Mouse (Mus musculus) right cerebral cortex, postnatal 36 days (tissue): ENCODE results near the gene Tmem117.

Experiments
- DNase-seq, 2 experiments: peaks; one replicate each; pipeline ENCODE4 v3.0.0; 2022; ENCODE audit warnings: low spot score in 2 of 2, mixed read lengths in 1 of 2

Tmem117 gene

GRCm38 (mm10) chr15:94770832-94771578 is 142.0 kb downstream of the Tmem117 start:
- DNase-seq = no peak

- DNase-seq = no peak
These were observed 142.7 kb downstream of the Tmem117 start for GRCm38 (mm10) chr15:94771691-94772090.

- no peak for DNase-seq
These were observed 147.4 kb downstream of the Tmem117 start for GRCm38 (mm10) chr15:94776119-94777069.

GRCm38 (mm10) chr15:94781556-94781955 is 152.5 kb downstream of the Tmem117 start:
- no peak for DNase-seq

GRCm38 (mm10) chr15:94793455-94793854 is 164.4 kb downstream of the Tmem117 start:
- DNase-seq = no peak

GRCm38 (mm10) chr15:94795484-94795883 is 166.5 kb downstream of the Tmem117 start:
- no peak for DNase-seq

- DNase-seq = no peak
These were observed 169.2 kb downstream of the Tmem117 start for GRCm38 (mm10) chr15:94798236-94798635.

- DNase-seq = no peak
These were observed 172.4 kb downstream of the Tmem117 start for GRCm38 (mm10) chr15:94801462-94801861.

GRCm38 (mm10) chr15:94802820-94803219 is 173.8 kb downstream of the Tmem117 start:
- DNase-seq = peak in 1 of 2 experiments; percentile 40

- no peak for DNase-seq
These were observed 174.8 kb downstream of the Tmem117 start for GRCm38 (mm10) chr15:94803624-94804342.

- DNase-seq = no peak
These were observed 177.0 kb downstream of the Tmem117 start for GRCm38 (mm10) chr15:94806005-94806404.

GRCm38 (mm10) chr15:94811550-94811949 is 182.5 kb downstream of the Tmem117 start:
- DNase-seq = no peak

- DNase-seq = no peak
These were observed 185.4 kb downstream of the Tmem117 start for GRCm38 (mm10) chr15:94814213-94815100.

GRCm38 (mm10) chr15:94835634-94836033 is 206.6 kb downstream of the Tmem117 start:
- no peak for DNase-seq

GRCm38 (mm10) chr15:94838646-94839045 is 209.6 kb downstream of the Tmem117 start:
- no peak for DNase-seq

GRCm38 (mm10) chr15:94847501-94847900 is 218.5 kb downstream of the Tmem117 start:
- DNase-seq = no peak

- DNase-seq = peak; percentile 35 to 64
These were observed 230.6 kb downstream of the Tmem117 start for GRCm38 (mm10) chr15:94859641-94860040.

GRCm38 (mm10) chr15:94861173-94861572 is 232.1 kb downstream of the Tmem117 start:
- DNase-seq = peak; percentile 5 to 15

GRCm38 (mm10) chr15:94864134-94864533 is 235.1 kb downstream of the Tmem117 start:
- DNase-seq = no peak

- no peak for DNase-seq
These were observed 239.3 kb downstream of the Tmem117 start for GRCm38 (mm10) chr15:94868372-94868771.

GRCm38 (mm10) chr15:94885026-94885425 is 256.0 kb downstream of the Tmem117 start:
- DNase-seq = peak in 1 of 2 experiments; percentile 19
